Comparison of ENCODE assay signal across 24 mouse cellular contexts in the genomic region with DNA sequence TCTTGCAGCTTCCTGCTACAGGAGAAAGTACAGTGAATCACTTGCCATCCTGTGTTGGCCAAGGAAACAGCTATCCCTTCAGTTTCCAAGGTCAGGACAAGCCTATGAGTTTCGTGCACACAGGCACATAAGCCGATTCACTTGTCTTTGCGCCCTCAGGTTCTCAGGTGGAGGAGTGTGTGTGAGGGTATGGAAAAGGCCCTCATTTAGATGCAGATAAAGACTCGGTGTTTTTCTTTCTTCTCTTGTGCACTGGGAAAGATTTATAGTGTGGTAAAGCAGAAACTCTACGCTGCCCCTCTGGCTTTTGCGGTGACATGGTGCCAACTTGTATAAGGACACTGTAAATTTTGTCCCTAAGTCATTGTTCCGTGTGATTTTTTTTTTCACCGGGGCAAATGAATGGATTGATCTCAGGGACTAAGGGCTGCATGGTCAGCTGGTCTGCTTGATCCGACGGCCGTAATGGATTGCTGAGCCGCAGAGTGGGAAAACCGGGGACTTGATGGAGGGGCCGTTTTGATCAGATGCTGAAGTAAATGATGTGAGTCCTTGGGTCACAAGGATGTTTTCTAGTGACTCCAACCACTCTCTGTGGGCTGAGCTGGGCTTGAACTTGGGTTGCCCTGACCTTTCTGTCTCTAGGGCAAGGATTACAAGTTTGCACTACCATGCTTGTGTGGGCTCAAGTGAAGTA.
DNase-seq lines count a peak whose midpoint lies in the region; ATAC-seq lines count a peak whose summit lies in the region.
"Had no signal": no experiment of that assay in that cellular context is flagged by ENCODE, and none has a peak within 500 bp of the region (broad histone marks: within the 10 kb centered on the region; RNA-seq: fewer than 3 reads in every experiment).

No protein-coding gene starts in this region.

- no peaks in the 10 kb centered on the region for H3K36me3 ChIP-seq in kidney, embryonic 14.5 days (ENCODE audit: control insufficient read depth, insufficient read depth, low read length)
- H3K36me3 ChIP-seq in kidney, embryonic 16.5 days (ENCODE audit: insufficient read depth, low read length) = no peaks in the 10 kb centered on the region
- H3K36me3 ChIP-seq in midbrain, embryonic 11.5 days (ENCODE audit: control insufficient read depth, insufficient read depth, low read length) = no peaks in the 10 kb centered on the region
- H3K36me3 ChIP-seq in midbrain, embryonic 14.5 days (ENCODE audit: control insufficient read depth, insufficient read depth, low read length) = no peaks in the 10 kb centered on the region
- no peaks in the 10 kb centered on the region for H3K36me3 ChIP-seq in limb, embryonic 13.5 days
- H3K36me3 ChIP-seq: embryonic facial prominence, embryonic 13.5 days; embryonic facial prominence, embryonic 15.5 days; forebrain, embryonic 10.5 days; forebrain, embryonic 12.5 days had no signal

- no peak overlapping the region for H3K9ac ChIP-seq in kidney, embryonic 14.5 days (ENCODE audit: low read depth, low read length)
- no peak overlapping the region for H3K9ac ChIP-seq in kidney, embryonic 16.5 days (replicated peaks; ENCODE audit: low read length)
- H3K9ac ChIP-seq in midbrain, embryonic 11.5 days (ENCODE audit: low read length) = no peak overlapping the region
- no peak overlapping the region for H3K9ac ChIP-seq in midbrain, embryonic 14.5 days (replicated peaks; ENCODE audit: low read length)
- no peak overlapping the region for H3K9ac ChIP-seq in limb, embryonic 13.5 days
- H3K9ac ChIP-seq: embryonic facial prominence, embryonic 13.5 days; embryonic facial prominence, embryonic 15.5 days; forebrain, embryonic 12.5 days had no signal

- H3K4me2 ChIP-seq in kidney, embryonic 14.5 days (replicated peaks; ENCODE audit: low read depth, low read length) = no peak overlapping the region
- H3K4me2 ChIP-seq in kidney, embryonic 16.5 days (replicated peaks; ENCODE audit: low read depth, low read length) = no peak overlapping the region
- no peak overlapping the region for H3K4me2 ChIP-seq in midbrain, embryonic 11.5 days
- H3K4me2 ChIP-seq in midbrain, embryonic 14.5 days (ENCODE audit: low read length) = no peak overlapping the region
- H3K4me2 ChIP-seq in limb, embryonic 13.5 days (replicated peaks) = no peak overlapping the region
- H3K4me2 ChIP-seq: embryonic facial prominence, embryonic 13.5 days; embryonic facial prominence, embryonic 15.5 days; forebrain, embryonic 12.5 days had no signal

- 22% methylated on average over 14 of the region's 14 CpGs for WGBS in kidney, embryonic 14.5 days
- WGBS in kidney, embryonic 16.5 days = 27% methylated on average over 14 of the region's 14 CpGs
- 95% methylated on average over 14 of the region's 14 CpGs for WGBS in midbrain, embryonic 11.5 days
- WGBS in midbrain, embryonic 14.5 days = 94% methylated on average over 14 of the region's 14 CpGs
- WGBS in limb, embryonic 13.5 days = 80% methylated on average over 14 of the region's 14 CpGs

- ATAC-seq in kidney, embryonic 14.5 days (ENCODE audit: low FRiP score, low TSS enrichment) = peak; percentile 64
- peak; percentile 54; the same call in 1 of the 2 replicates for ATAC-seq in kidney, embryonic 16.5 days (ENCODE audit: low FRiP score, low TSS enrichment)
- ATAC-seq in midbrain, embryonic 11.5 days (ENCODE audit: low FRiP score) = no peak
- no peak for ATAC-seq in midbrain, embryonic 14.5 days (ENCODE audit: low FRiP score, low TSS enrichment)
- ATAC-seq in limb, embryonic 13.5 days (ENCODE audit: low FRiP score, low read depth) = no peak
- ATAC-seq: forebrain, embryonic 14.5 days had no signal

- peaks cover 3% of the 10 kb centered on the region; the same call in 1 of the 2 replicates for H3K9me3 ChIP-seq in kidney, embryonic 14.5 days (ENCODE audit: control insufficient read depth, low read length)
- peaks cover 8% of the 10 kb centered on the region; the same call in 1 of the 2 replicates for H3K9me3 ChIP-seq in kidney, embryonic 16.5 days (ENCODE audit: low read length)
- H3K9me3 ChIP-seq in midbrain, embryonic 11.5 days (ENCODE audit: control insufficient read depth, low read length) = no peaks in the 10 kb centered on the region
- no peaks in the 10 kb centered on the region for H3K9me3 ChIP-seq in midbrain, embryonic 14.5 days (ENCODE audit: control insufficient read depth, low read length)
- H3K9me3 ChIP-seq in limb, embryonic 13.5 days = 0 out of 2 replicates have a peak, but pooled peaks cover 6% of the 10 kb centered on the region
- H3K9me3 ChIP-seq: embryonic facial prominence, embryonic 13.5 days; embryonic facial prominence, embryonic 15.5 days; forebrain, embryonic 12.5 days had no signal

- no peak for DNase-seq in kidney, adult 18-20 months
- no peak for DNase-seq in kidney, postnatal 14 days
- peak; percentile 78 for DNase-seq in midbrain, embryonic 11.5 days (ENCODE audit: low spot score, missing footprints)
- DNase-seq in midbrain, embryonic 14.5 days = no peak
- DNase-seq in spleen, adult 12 weeks (ENCODE audit: low spot score) = no peak
- DNase-seq: adrenal gland, adult 2 months; adrenal gland, postnatal 10 days; adrenal gland, postnatal 25 days; cerebellum, adult 11 months; cerebellum, adult 18-20 months; cerebellum, adult 8-10 months; cerebellum, adult 9-11 months; cerebellum, postnatal 14 days; cerebellum, postnatal 36 days; embryo, embryonic 11 days had no signal

- H3K4me3 ChIP-seq in kidney, embryonic 14.5 days (ENCODE audit: low read length) = no peak overlapping the region
- H3K4me3 ChIP-seq in kidney, embryonic 16.5 days (ENCODE audit: low read length) = no peak overlapping the region
- H3K4me3 ChIP-seq in midbrain, embryonic 11.5 days (ENCODE audit: low read depth, low read length) = no peak overlapping the region
- no peak overlapping the region for H3K4me3 ChIP-seq in midbrain, embryonic 14.5 days (replicated peaks; ENCODE audit: low read depth, low read length)
- no peak overlapping the region for H3K4me3 ChIP-seq in limb, embryonic 13.5 days
- H3K4me3 ChIP-seq: embryonic facial prominence, embryonic 13.5 days; embryonic facial prominence, embryonic 15.5 days; erythroblast, embryonic 14.5 days; forebrain, embryonic 10.5 days; forebrain, embryonic 12.5 days had no signal

- H3K27ac ChIP-seq in kidney, embryonic 14.5 days (ENCODE audit: low read depth, low read length) = 0 out of 2 replicates have a peak overlapping the region, but pooled peaks have one; percentile 11
- H3K27ac ChIP-seq in kidney, embryonic 16.5 days (ENCODE audit: low read length) = no peak overlapping the region
- H3K27ac ChIP-seq in midbrain, embryonic 11.5 days (ENCODE audit: low read depth, low read length) = no peak overlapping the region
- no peak overlapping the region for H3K27ac ChIP-seq in midbrain, embryonic 14.5 days (replicated peaks; ENCODE audit: low read depth, low read length)
- H3K27ac ChIP-seq in limb, embryonic 13.5 days = peak overlapping the region; percentile 15; the same call in 1 of the 2 replicates
- H3K27ac ChIP-seq: embryonic facial prominence, embryonic 13.5 days; embryonic facial prominence, embryonic 15.5 days; forebrain, embryonic 10.5 days; forebrain, embryonic 12.5 days had no signal

- H3K4me1 ChIP-seq in kidney, embryonic 14.5 days (ENCODE audit: control insufficient read depth, insufficient read depth, low read length) = peaks cover 11% of the 10 kb centered on the region; the same call in 1 of the 2 replicates
- H3K4me1 ChIP-seq in kidney, embryonic 16.5 days (ENCODE audit: insufficient read depth, low read length) = peaks cover 4% of the 10 kb centered on the region; the same call in 1 of the 2 replicates
- no peaks in the 10 kb centered on the region for H3K4me1 ChIP-seq in midbrain, embryonic 11.5 days (ENCODE audit: control insufficient read depth, insufficient read depth, low read length)
- H3K4me1 ChIP-seq in midbrain, embryonic 14.5 days (ENCODE audit: control insufficient read depth, insufficient read depth, low read length) = no peaks in the 10 kb centered on the region
- peaks cover 30% of the 10 kb centered on the region for H3K4me1 ChIP-seq in limb, embryonic 13.5 days
- H3K4me1 ChIP-seq: forebrain, embryonic 12.5 days had no signal

- no peaks in the 10 kb centered on the region for H3K27me3 ChIP-seq in kidney, embryonic 14.5 days (ENCODE audit: control insufficient read depth, insufficient read depth, low read length)
- H3K27me3 ChIP-seq in kidney, embryonic 16.5 days (ENCODE audit: insufficient read depth, low read length) = no peaks in the 10 kb centered on the region
- no peaks in the 10 kb centered on the region for H3K27me3 ChIP-seq in midbrain, embryonic 11.5 days (ENCODE audit: control insufficient read depth, insufficient read depth, low read length)
- no peaks in the 10 kb centered on the region for H3K27me3 ChIP-seq in midbrain, embryonic 14.5 days (ENCODE audit: control insufficient read depth, insufficient read depth, low read length)
- H3K27me3 ChIP-seq in limb, embryonic 13.5 days = no peaks in the 10 kb centered on the region
- H3K27me3 ChIP-seq: embryonic facial prominence, embryonic 13.5 days; embryonic facial prominence, embryonic 15.5 days; forebrain, embryonic 12.5 days had no signal

Comparison
In these comparisons a context has a peak if more than half of its experiments do, and no peak if none do; other contexts are left out.
1. H3K27ac ChIP-seq: peak in kidney, embryonic 14.5 days (single experiment) and limb, embryonic 13.5 days (single experiment); none in kidney, embryonic 16.5 days (single experiment), midbrain, embryonic 11.5 days (single experiment) and midbrain, embryonic 14.5 days (single experiment).
2. ATAC-seq: peak in kidney, embryonic 14.5 days (single experiment) and kidney, embryonic 16.5 days (single experiment); none in midbrain, embryonic 11.5 days (single experiment), midbrain, embryonic 14.5 days (single experiment) and limb, embryonic 13.5 days (single experiment).